Mouse (Mus musculus) gastrocnemius, adult 8-10 months (tissue): ENCODE data around the gene Tnip1. TPM values are rescaled to one million over a fixed set of nuclear protein-coding genes. Genes with fewer than 3 reads are reported as not detected.
A peak's percentile ranks its signal among the peaks of the same experiment; 100 is the strongest.

Experiments used
- DNase-seq, 2 experiments: peaks; one replicate each; pipeline ENCODE4 v3.0.0; 2022; ENCODE audit warnings: low spot score in 2 of 2
- total RNA-seq, 4 experiments: library from RNA; stranded (reverse); gene quantifications; 2 replicates each; pipeline ENCODE4 v1.2.4; 2022

Gene Tnip1
- total RNA-seq, 4 experiments from 2014 or later, result 33.2 to 42.3 (median 37.1) TPM

- DNase-seq, result no peak
These were observed 78.4 kb downstream of the Tnip1 start for GRCm38 (mm10) chr11:54884197-54884828.

- DNase-seq, result peak in 1 of 2 experiments; percentile 63
These were observed 80.0 kb downstream of the Tnip1 start for GRCm38 (mm10) chr11:54882671-54883070.

- DNase-seq, result no peak
These were observed 81.7 kb downstream of the Tnip1 start for GRCm38 (mm10) chr11:54881051-54881474.

- no peak for DNase-seq
These were observed 82.8 kb downstream of the Tnip1 start for GRCm38 (mm10) chr11:54879922-54880321.

GRCm38 (mm10) chr11:54879434-54879833 is 83.3 kb downstream of the Tnip1 start:
- DNase-seq, result peak; percentile 31 to 44

GRCm38 (mm10) chr11:54878893-54879292 is 83.8 kb downstream of the Tnip1 start:
- no peak for DNase-seq

GRCm38 (mm10) chr11:54876031-54876430 is 86.7 kb downstream of the Tnip1 start:
- no peak for DNase-seq

GRCm38 (mm10) chr11:54871831-54872537 is 90.7 kb downstream of the Tnip1 start:
- no peak for DNase-seq

GRCm38 (mm10) chr11:54869318-54869717 is 93.4 kb downstream of the Tnip1 start:
- DNase-seq, result no peak

- no peak for DNase-seq
These were observed 94.3 kb downstream of the Tnip1 start for GRCm38 (mm10) chr11:54868445-54868844.

- no peak for DNase-seq
These were observed 94.7 kb downstream of the Tnip1 start for GRCm38 (mm10) chr11:54867903-54868434.

GRCm38 (mm10) chr11:54867049-54867385 is 95.7 kb downstream of the Tnip1 start:
- DNase-seq, result no peak

GRCm38 (mm10) chr11:54866119-54867048 is 96.3 kb downstream of the Tnip1 start, which contains the start of gene Hint1:
TSS of gene Hint1 (plus strand) at chr11:54866383.
- DNase-seq, result peak; percentile 85 to 87

GRCm38 (mm10) chr11:54865330-54866085 is 97.2 kb downstream of the Tnip1 start:
- no peak for DNase-seq

- DNase-seq, result no peak
These were observed 99.8 kb downstream of the Tnip1 start for GRCm38 (mm10) chr11:54862621-54863520.

GRCm38 (mm10) chr11:54861471-54862420 is 101.0 kb downstream of the Tnip1 start:
- DNase-seq, result no peak
